Mouse (Mus musculus): ENCODE measurements around the gene Hnrnpll. TPM values are rescaled to one million over a fixed set of nuclear protein-coding genes. Genes with fewer than 3 reads are reported as not detected.

The Hnrnpll gene
- polyA plus RNA-seq, 1 experiment, result 30.5 TPM

- Histone ChIP-seq H3K4me3 (ENCODE audit: control insufficient read depth, insufficient read depth, low read length) (peak overlapping the region; percentile 43), H3K27me3 (ENCODE audit: control insufficient read depth, insufficient read depth, low read length) (no peaks in the 10 kb centered on the region), H3K27ac (ENCODE audit: control insufficient read depth, insufficient read depth, low read length) (peak overlapping the region; percentile 99), H3K4me1 (replicated peaks; ENCODE audit: control insufficient read depth, insufficient read depth, low read length) (peaks cover 51% of the 10 kb centered on the region), H3K36me3 (ENCODE audit: control insufficient read depth, insufficient read depth, low read length) (no peaks in the 10 kb centered on the region)
- peak; percentile 80 for DNase-seq
- 4% methylated on average over 7 of the region's 7 CpGs for WGBS
- TF ChIP-seq CTCF (IDR thresholded peaks at IDR 0.05; ENCODE audit: borderline replicate concordance, control insufficient read depth, extremely low read depth, insufficient read depth, low read length, poor library complexity) (no peak), POLR2A (IDR thresholded peaks at IDR 0.05; ENCODE audit: control insufficient read depth, extremely low read depth, insufficient read depth, low read length, poor library complexity) (no peak)
Measured at GRCm38 (mm10) chr17:79982548-79982947, 79.6 kb downstream of the Hnrnpll start.

- WGBS, result 26% methylated on average over 12 of the region's 12 CpGs
- Histone ChIP-seq H3K36me3 (ENCODE audit: control insufficient read depth, insufficient read depth, low read length) (no peaks in the 10 kb centered on the region), H3K27me3 (ENCODE audit: control insufficient read depth, insufficient read depth, low read length) (no peaks in the 10 kb centered on the region), H3K27ac (ENCODE audit: control insufficient read depth, insufficient read depth, low read length) (peak overlapping the region; percentile 99), H3K4me3 (ENCODE audit: control insufficient read depth, insufficient read depth, low read length) (peak overlapping the region; percentile 43), H3K4me1 (replicated peaks; ENCODE audit: control insufficient read depth, insufficient read depth, low read length) (peaks cover 53% of the 10 kb centered on the region)
- TF ChIP-seq POLR2A (IDR thresholded peaks at IDR 0.05; ENCODE audit: control insufficient read depth, extremely low read depth, insufficient read depth, low read length, poor library complexity) (no peak), CTCF (IDR thresholded peaks at IDR 0.05; ENCODE audit: borderline replicate concordance, control insufficient read depth, extremely low read depth, insufficient read depth, low read length, poor library complexity) (no peak)
- DNase-seq, result peak; percentile 50
Measured at GRCm38 (mm10) chr17:79981758-79982481, 80.2 kb downstream of the Hnrnpll start.

GRCm38 (mm10) chr17:79981348-79981747 lies 80.8 kb downstream of the Hnrnpll start:
- Histone ChIP-seq H3K27me3 (ENCODE audit: control insufficient read depth, insufficient read depth, low read length) (no peaks in the 10 kb centered on the region), H3K4me3 (ENCODE audit: control insufficient read depth, insufficient read depth, low read length) (no peak overlapping the region), H3K27ac (ENCODE audit: control insufficient read depth, insufficient read depth, low read length) (peak overlapping the region; percentile 99), H3K36me3 (ENCODE audit: control insufficient read depth, insufficient read depth, low read length) (no peaks in the 10 kb centered on the region), H3K4me1 (replicated peaks; ENCODE audit: control insufficient read depth, insufficient read depth, low read length) (peaks cover 59% of the 10 kb centered on the region)
- DNase-seq, result no peak
- TF ChIP-seq CTCF (IDR thresholded peaks at IDR 0.05; ENCODE audit: borderline replicate concordance, control insufficient read depth, extremely low read depth, insufficient read depth, low read length, poor library complexity) (no peak), POLR2A (IDR thresholded peaks at IDR 0.05; ENCODE audit: control insufficient read depth, extremely low read depth, insufficient read depth, low read length, poor library complexity) (no peak)
- 15% methylated on average over 6 of the region's 6 CpGs for WGBS

- WGBS, result 60% methylated on average over 10 of the region's 10 CpGs
- peaks cover 64% of the 10 kb centered on the region for H3K4me1 ChIP-seq (replicated peaks; ENCODE audit: control insufficient read depth, insufficient read depth, low read length)
- TF ChIP-seq POLR2A (IDR thresholded peaks at IDR 0.05; ENCODE audit: control insufficient read depth, extremely low read depth, insufficient read depth, low read length, poor library complexity), result no peak
- TF ChIP-seq CTCF (IDR thresholded peaks at IDR 0.05; ENCODE audit: borderline replicate concordance, control insufficient read depth, extremely low read depth, insufficient read depth, low read length, poor library complexity), result no peak
Measured at GRCm38 (mm10) chr17:79980421-79981120, 81.6 kb downstream of the Hnrnpll start.

More at GRCm38 (mm10) chr17:79980421-79981120, 81.6 kb downstream of the Hnrnpll start:
- Histone ChIP-seq H3K27ac (ENCODE audit: control insufficient read depth, insufficient read depth, low read length) (peak overlapping the region; percentile 99), H3K27me3 (ENCODE audit: control insufficient read depth, insufficient read depth, low read length) (no peaks in the 10 kb centered on the region), H3K36me3 (ENCODE audit: control insufficient read depth, insufficient read depth, low read length) (no peaks in the 10 kb centered on the region), H3K4me3 (ENCODE audit: control insufficient read depth, insufficient read depth, low read length) (no peak overlapping the region)
- peak; percentile 41 for DNase-seq

Other genes with a start within 250 kb of the Hnrnpll start
- 54.5 and 61.0 TPM in 2 replicates for gene Atl2, start 166.2 kb downstream of the Hnrnpll start, polyA plus RNA-seq (2012; rRNA removed)
- gene Galm, start 65.1 kb upstream of the Hnrnpll start, polyA plus RNA-seq (2012; rRNA removed), result 8.7 and 9.3 TPM in 2 replicates
- 131 and 148 TPM in 2 replicates for gene Srsf7, start 145.0 kb upstream of the Hnrnpll start, polyA plus RNA-seq (2012; rRNA removed)
- not detected in 2 replicates for gene Ttc39d, start 145.1 kb upstream of the Hnrnpll start, polyA plus RNA-seq (2012; rRNA removed)
- gene Gemin6, start 162.1 kb upstream of the Hnrnpll start, polyA plus RNA-seq (2012; rRNA removed), result 3.4 and 4.6 TPM in 2 replicates
- 2.5 and 3.8 TPM in 2 replicates for gene Morn2, start 227.9 kb upstream of the Hnrnpll start, polyA plus RNA-seq (2012; rRNA removed)
- gene Dhx57, start 228.1 kb upstream of the Hnrnpll start, polyA plus RNA-seq (2012; rRNA removed), result 16.6 and 18.9 TPM in 2 replicates
- 0.12 and 0.23 TPM in 2 replicates for gene Arhgef33, start 245.1 kb upstream of the Hnrnpll start, polyA plus RNA-seq (2012; rRNA removed)

Measured in thymus, adult 2 months (tissue).